In genomic region chr9:106225469-106226150, GRCm38 (mm10) we compare ENCODE assay signal across 8 mouse cellular contexts. TPM values are rescaled to one million over a fixed set of nuclear protein-coding genes. Genes with fewer than 3 reads are reported as not detected.
DNase-seq lines count a peak whose midpoint lies in the region; ATAC-seq lines count a peak whose summit lies in the region.

No protein-coding gene starts in this region.

- no peaks in the 10 kb centered on the region for H3K36me3 ChIP-seq in kidney, embryonic 16.5 days (ENCODE audit: insufficient read depth, low read length)
- no peaks in the 10 kb centered on the region for H3K36me3 ChIP-seq in embryonic facial prominence, embryonic 11.5 days (replicated peaks; ENCODE audit: control insufficient read depth, insufficient read depth, low read depth, low read length)
- H3K36me3 ChIP-seq in hindbrain, embryonic 16.5 days (ENCODE audit: control insufficient read depth, insufficient read depth, low read length), result no peaks in the 10 kb centered on the region
- no peaks in the 10 kb centered on the region for H3K36me3 ChIP-seq in midbrain, embryonic 15.5 days (replicated peaks)

- H3K4me2 ChIP-seq in kidney, embryonic 16.5 days (replicated peaks; ENCODE audit: low read depth, low read length), result peak overlapping the region; percentile 73
- peak overlapping the region; percentile 78 for H3K4me2 ChIP-seq in embryonic facial prominence, embryonic 11.5 days (ENCODE audit: low read depth, low read length)
- H3K4me2 ChIP-seq in hindbrain, embryonic 16.5 days (ENCODE audit: low read length), result peak overlapping the region; percentile 66
- peak overlapping the region; percentile 74 for H3K4me2 ChIP-seq in midbrain, embryonic 15.5 days

- WGBS in kidney, embryonic 16.5 days, result 54% methylated on average over 23 of the region's 24 CpGs
- WGBS in embryonic facial prominence, embryonic 11.5 days, result 58% methylated on average over 24 of the region's 24 CpGs
- 55% methylated on average over 24 of the region's 24 CpGs for WGBS in hindbrain, embryonic 16.5 days
- 58% methylated on average over 24 of the region's 24 CpGs for WGBS in midbrain, embryonic 15.5 days

- DNase-seq in kidney, adult 8-10 months, result no peak
- no peak for DNase-seq in embryonic facial prominence, embryonic 11.5 days (ENCODE audit: low spot score)
- DNase-seq in layer of hippocampus, postnatal 10 days (ENCODE audit: low spot score in 2 of 2), result no peak
- no peak for DNase-seq in adrenal gland, postnatal 25 days
- DNase-seq in urinary bladder, postnatal 10 days (ENCODE audit: low spot score), result no peak

- 0 out of 2 replicates have a peak overlapping the region, but pooled peaks have one; percentile 25 for H3K27ac ChIP-seq in kidney, embryonic 16.5 days (ENCODE audit: low read length)
- no peak overlapping the region for H3K27ac ChIP-seq in embryonic facial prominence, embryonic 11.5 days (replicated peaks; ENCODE audit: low read depth, low read length)
- H3K27ac ChIP-seq in hindbrain, embryonic 16.5 days (ENCODE audit: low read depth, low read length), result no peak overlapping the region; the same call in 1 of the 2 replicates
- H3K27ac ChIP-seq in midbrain, embryonic 15.5 days, result peak overlapping the region; percentile 64; the same call in 1 of the 2 replicates

- peaks cover 7% of the 10 kb centered on the region; the same call in 1 of the 2 replicates for H3K27me3 ChIP-seq in kidney, embryonic 16.5 days (ENCODE audit: insufficient read depth, low read length)
- H3K27me3 ChIP-seq in embryonic facial prominence, embryonic 11.5 days (ENCODE audit: control insufficient read depth, insufficient read depth, low read length), result no peaks in the 10 kb centered on the region
- peaks cover 3% of the 10 kb centered on the region for H3K27me3 ChIP-seq in hindbrain, embryonic 16.5 days (replicated peaks; ENCODE audit: control insufficient read depth, insufficient read depth, low read length)
- no peaks in the 10 kb centered on the region for H3K27me3 ChIP-seq in midbrain, embryonic 15.5 days (replicated peaks)

- peaks cover 21% of the 10 kb centered on the region for H3K4me1 ChIP-seq in kidney, embryonic 16.5 days (ENCODE audit: insufficient read depth, low read length)
- H3K4me1 ChIP-seq in embryonic facial prominence, embryonic 11.5 days (ENCODE audit: control insufficient read depth, insufficient read depth, low read length), result no peaks in the 10 kb centered on the region
- H3K4me1 ChIP-seq in hindbrain, embryonic 16.5 days (ENCODE audit: control insufficient read depth, insufficient read depth, low read depth, low read length), result peaks cover 7% of the 10 kb centered on the region
- peaks cover 11% of the 10 kb centered on the region; the same call in 1 of the 2 replicates for H3K4me1 ChIP-seq in midbrain, embryonic 15.5 days

- H3K4me3 ChIP-seq in kidney, embryonic 16.5 days (ENCODE audit: low read length), result peak overlapping the region; percentile 44
- H3K4me3 ChIP-seq in embryonic facial prominence, embryonic 11.5 days (ENCODE audit: low read depth, low read length), result peak overlapping the region; percentile 26
- peak overlapping the region; percentile 41 for H3K4me3 ChIP-seq in hindbrain, embryonic 16.5 days (ENCODE audit: low read length)
- peak overlapping the region; percentile 41 for H3K4me3 ChIP-seq in midbrain, embryonic 15.5 days

- peak overlapping the region; percentile 58 for H3K9ac ChIP-seq in kidney, embryonic 16.5 days (replicated peaks; ENCODE audit: low read length)
- H3K9ac ChIP-seq in embryonic facial prominence, embryonic 11.5 days (replicated peaks; ENCODE audit: low read length), result peak overlapping the region; percentile 63
- H3K9ac ChIP-seq in hindbrain, embryonic 16.5 days (ENCODE audit: low read depth, low read length), result peak overlapping the region; percentile 66
- peak overlapping the region; percentile 26; the same call in 1 of the 2 replicates for H3K9ac ChIP-seq in midbrain, embryonic 15.5 days

- no peaks in the 10 kb centered on the region for H3K9me3 ChIP-seq in kidney, embryonic 16.5 days (ENCODE audit: low read length)
- H3K9me3 ChIP-seq in embryonic facial prominence, embryonic 11.5 days (replicated peaks; ENCODE audit: control insufficient read depth, low read length), result no peaks in the 10 kb centered on the region
- H3K9me3 ChIP-seq in hindbrain, embryonic 16.5 days (ENCODE audit: control insufficient read depth, low read length), result no peaks in the 10 kb centered on the region
- H3K9me3 ChIP-seq in midbrain, embryonic 15.5 days, result no peaks in the 10 kb centered on the region

- ATAC-seq in kidney, embryonic 16.5 days (ENCODE audit: low FRiP score, low TSS enrichment), result no peak
- 0 out of 2 replicates have a peak, but pooled peaks have one; percentile 8 for ATAC-seq in embryonic facial prominence, embryonic 11.5 days (replicated peaks; ENCODE audit: insufficient number of reproducible peaks, low FRiP score, low TSS enrichment, low read depth)
- no peak for ATAC-seq in hindbrain, embryonic 16.5 days
- peak; percentile 51; the same call in 1 of the 2 replicates for ATAC-seq in midbrain, embryonic 15.5 days (replicated peaks)

RNA-seq across cellular contexts. Expression of gene Tlr9, which starts 3.2 kb away (rescaled TPM):
- polyA plus RNA-seq in kidney, embryonic 16.5 days (2015; fragmentation: Nextera tagmentation; extraction: Ambion mirVana), result 0.07 TPM in 1 of 2 replicates, not detected in the other
- not detected in 2 replicates for polyA plus RNA-seq in embryonic facial prominence, embryonic 11.5 days (2014; fragmentation: Nextera tagmentation; extraction: Ambion mirVana)
- polyA plus RNA-seq in hindbrain, embryonic 16.5 days (2015; fragmentation: Nextera tagmentation; extraction: Ambion mirVana), result 0.04 and 0.09 TPM in 2 replicates
- 0.05 TPM in 1 of 2 replicates, not detected in the other for polyA plus RNA-seq in midbrain, embryonic 15.5 days (2015; fragmentation: Nextera tagmentation; extraction: Ambion mirVana)
- 1 to 10 TPM; 1.2 to 1.4 TPM for total RNA-seq in layer of hippocampus, postnatal 10 days (2021)
- total RNA-seq in adrenal gland, postnatal 25 days (2021), result 0.67 and 0.85 TPM in 2 replicates

RNA-seq across cellular contexts. Expression of gene Twf2, which starts 22.7 kb away (rescaled TPM):
- polyA plus RNA-seq in kidney, embryonic 16.5 days (2015; fragmentation: Nextera tagmentation; extraction: Ambion mirVana), result 72.7 and 75.5 TPM in 2 replicates
- 66.5 and 75.5 TPM in 2 replicates for polyA plus RNA-seq in embryonic facial prominence, embryonic 11.5 days (2014; fragmentation: Nextera tagmentation; extraction: Ambion mirVana)
- 49.9 and 50.3 TPM in 2 replicates for polyA plus RNA-seq in hindbrain, embryonic 16.5 days (2015; fragmentation: Nextera tagmentation; extraction: Ambion mirVana)
- polyA plus RNA-seq in midbrain, embryonic 15.5 days (2015; fragmentation: Nextera tagmentation; extraction: Ambion mirVana), result 51.8 and 55.8 TPM in 2 replicates
- total RNA-seq in layer of hippocampus, postnatal 10 days (2021), result 10 to 100 TPM; 40.8 to 41.3 TPM
- total RNA-seq in adrenal gland, postnatal 25 days (2021), result 111 and 128 TPM in 2 replicates

RNA-seq across cellular contexts. Expression of gene Alas1, which starts 22.8 kb away (rescaled TPM):
- polyA plus RNA-seq in kidney, embryonic 16.5 days (2015; fragmentation: Nextera tagmentation; extraction: Ambion mirVana), result 122 and 128 TPM in 2 replicates
- polyA plus RNA-seq in embryonic facial prominence, embryonic 11.5 days (2014; fragmentation: Nextera tagmentation; extraction: Ambion mirVana), result 95.1 and 97.4 TPM in 2 replicates
- polyA plus RNA-seq in hindbrain, embryonic 16.5 days (2015; fragmentation: Nextera tagmentation; extraction: Ambion mirVana), result 105 and 112 TPM in 2 replicates
- polyA plus RNA-seq in midbrain, embryonic 15.5 days (2015; fragmentation: Nextera tagmentation; extraction: Ambion mirVana), result 91.1 and 99.0 TPM in 2 replicates
- total RNA-seq in layer of hippocampus, postnatal 10 days (2021), result 100 to 1,000 TPM; 139 TPM
- 769 and 1,285 TPM in 2 replicates for total RNA-seq in adrenal gland, postnatal 25 days (2021)

RNA-seq across cellular contexts. Expression of gene Ppm1m, which starts 26.1 kb away (rescaled TPM):
- polyA plus RNA-seq in kidney, embryonic 16.5 days (2015; fragmentation: Nextera tagmentation; extraction: Ambion mirVana), result 56.8 and 58.8 TPM in 2 replicates
- polyA plus RNA-seq in embryonic facial prominence, embryonic 11.5 days (2014; fragmentation: Nextera tagmentation; extraction: Ambion mirVana), result 25.8 and 29.1 TPM in 2 replicates
- polyA plus RNA-seq in hindbrain, embryonic 16.5 days (2015; fragmentation: Nextera tagmentation; extraction: Ambion mirVana), result 20.9 TPM in 2 replicates
- 17.2 and 20.5 TPM in 2 replicates for polyA plus RNA-seq in midbrain, embryonic 15.5 days (2015; fragmentation: Nextera tagmentation; extraction: Ambion mirVana)
- 10 to 100 TPM; 12.8 to 18.8 TPM for total RNA-seq in layer of hippocampus, postnatal 10 days (2021)
- total RNA-seq in adrenal gland, postnatal 25 days (2021), result 119 and 156 TPM in 2 replicates

RNA-seq across cellular contexts. Expression of gene Wdr82, which starts 54.9 kb away (rescaled TPM):
- 20.7 and 20.8 TPM in 2 replicates for polyA plus RNA-seq in kidney, embryonic 16.5 days (2015; fragmentation: Nextera tagmentation; extraction: Ambion mirVana)
- 32.9 and 33.0 TPM in 2 replicates for polyA plus RNA-seq in embryonic facial prominence, embryonic 11.5 days (2014; fragmentation: Nextera tagmentation; extraction: Ambion mirVana)
- 26.7 and 30.6 TPM in 2 replicates for polyA plus RNA-seq in hindbrain, embryonic 16.5 days (2015; fragmentation: Nextera tagmentation; extraction: Ambion mirVana)
- polyA plus RNA-seq in midbrain, embryonic 15.5 days (2015; fragmentation: Nextera tagmentation; extraction: Ambion mirVana), result 40.5 and 41.1 TPM in 2 replicates
- total RNA-seq in layer of hippocampus, postnatal 10 days (2021), result 100 to 1,000 TPM; 156 to 164 TPM
- total RNA-seq in adrenal gland, postnatal 25 days (2021), result 82.4 and 83.3 TPM in 2 replicates

Comparison
In these comparisons a context has a peak if more than half of its experiments do, and no peak if none do; other contexts are left out.
1. ATAC-seq: peak in embryonic facial prominence, embryonic 11.5 days (single experiment) and midbrain, embryonic 15.5 days (single experiment); none in kidney, embryonic 16.5 days (single experiment) and hindbrain, embryonic 16.5 days (single experiment).
2. H3K27ac ChIP-seq: peak in kidney, embryonic 16.5 days (single experiment) and midbrain, embryonic 15.5 days (single experiment); none in embryonic facial prominence, embryonic 11.5 days (single experiment) and hindbrain, embryonic 16.5 days (single experiment).
3. Peak in every context shown above with its lines, with median percentiles within 50 percentile points of each other: H3K4me2 ChIP-seq, H3K4me3 ChIP-seq and H3K9ac ChIP-seq.